Mouse (Mus musculus) retina, adult 2 months (tissue): ENCODE data around the gene 2010300C02Rik.
"Not testable (repeated sequence)": the region's sequence is repeated elsewhere in the genome, so short reads cannot be mapped to it uniquely, and the experiment has no call there.

ENCODE experiments used
- DNase-seq: peaks from one replicate; pipeline ENCODE4 v3.0.0-alpha.2; 2012; ENCODE audit warnings: low read depth, low spot score

2010300C02Rik gene

DNA sequence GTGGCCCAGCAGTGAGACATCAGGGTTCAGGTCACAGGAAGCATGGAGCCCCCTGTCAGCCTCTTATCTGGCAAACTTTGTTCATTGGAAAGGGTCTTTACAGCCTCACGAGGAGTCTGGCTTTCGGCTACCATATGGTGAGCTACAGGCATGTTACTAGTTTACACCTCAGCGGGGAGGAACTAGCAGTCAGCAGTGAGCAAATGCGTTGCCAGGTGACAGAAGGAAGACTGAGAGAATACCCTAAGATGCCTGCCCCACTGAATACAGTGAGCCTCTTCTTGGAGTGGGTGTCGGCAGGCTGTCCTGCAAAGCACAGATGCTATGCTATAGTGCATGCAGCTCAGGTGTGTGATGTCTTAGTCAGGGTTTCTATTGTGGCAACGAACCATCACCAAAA is 91.1 kb downstream of the 2010300C02Rik start:
- no peak for DNase-seq

DNA sequence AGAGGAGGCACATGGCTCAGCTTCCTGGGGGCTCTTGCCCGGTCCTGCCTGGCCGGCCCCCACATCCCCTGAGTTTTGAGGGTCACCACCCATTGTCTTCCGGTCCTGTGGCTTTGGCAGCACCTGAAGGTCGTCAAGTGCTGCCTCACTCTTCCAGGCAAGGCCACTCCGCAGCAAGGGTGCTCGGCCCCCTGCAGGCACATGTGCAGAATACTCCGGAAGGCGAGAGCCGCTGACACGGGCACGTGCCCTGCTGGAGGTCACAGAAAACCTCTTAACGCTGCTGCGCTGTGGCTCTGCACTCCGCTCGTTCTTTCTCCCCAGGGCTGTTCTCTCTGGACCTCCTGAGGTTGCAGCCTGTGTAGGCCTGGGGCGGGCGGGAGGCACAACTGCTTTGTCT is 95.7 kb downstream of the 2010300C02Rik start:
- no peak for DNase-seq

- DNase-seq: no peak
Measured at GRCm38 (mm10) chr1:37622049-37622448, 97.8 kb downstream of the 2010300C02Rik start.

GRCm38 (mm10) chr1:37619542-37619941 is 100.3 kb downstream of the 2010300C02Rik start:
- DNase-seq: no peak

GRCm38 (mm10) chr1:37617047-37617446 is 102.8 kb downstream of the 2010300C02Rik start:
- no peak for DNase-seq

GRCm38 (mm10) chr1:37616569-37616968 is 103.3 kb downstream of the 2010300C02Rik start:
- no peak for DNase-seq

- no peak for DNase-seq
Measured at GRCm38 (mm10) chr1:37615290-37616040, 104.4 kb downstream of the 2010300C02Rik start.

- DNase-seq: no peak
Measured at GRCm38 (mm10) chr1:37614836-37615235, 105.0 kb downstream of the 2010300C02Rik start.

GRCm38 (mm10) chr1:37614130-37614529 is 105.8 kb downstream of the 2010300C02Rik start:
- no peak for DNase-seq

- no peak for DNase-seq
Measured at GRCm38 (mm10) chr1:37611032-37611431, 108.9 kb downstream of the 2010300C02Rik start.

DNA sequence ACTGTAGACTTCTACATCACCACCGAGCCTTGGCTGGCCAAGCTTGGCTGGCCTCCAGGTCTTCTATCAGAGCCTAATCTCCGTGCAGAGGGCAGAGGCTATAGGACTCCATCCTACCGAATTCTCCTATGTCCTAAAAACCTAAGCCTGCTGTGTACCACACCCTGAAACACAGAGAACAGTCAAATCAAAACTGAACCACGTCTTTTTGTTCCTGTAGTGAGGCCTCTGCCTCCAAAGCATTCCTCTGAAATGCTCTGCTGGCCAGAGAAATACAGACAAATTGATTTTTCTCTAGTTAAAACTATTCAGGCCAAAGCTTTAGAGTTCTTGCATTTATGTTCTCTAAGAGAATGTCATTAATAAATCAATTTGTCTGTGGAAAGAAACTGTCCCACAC is 109.6 kb downstream of the 2010300C02Rik start:
- no peak for DNase-seq

DNA sequence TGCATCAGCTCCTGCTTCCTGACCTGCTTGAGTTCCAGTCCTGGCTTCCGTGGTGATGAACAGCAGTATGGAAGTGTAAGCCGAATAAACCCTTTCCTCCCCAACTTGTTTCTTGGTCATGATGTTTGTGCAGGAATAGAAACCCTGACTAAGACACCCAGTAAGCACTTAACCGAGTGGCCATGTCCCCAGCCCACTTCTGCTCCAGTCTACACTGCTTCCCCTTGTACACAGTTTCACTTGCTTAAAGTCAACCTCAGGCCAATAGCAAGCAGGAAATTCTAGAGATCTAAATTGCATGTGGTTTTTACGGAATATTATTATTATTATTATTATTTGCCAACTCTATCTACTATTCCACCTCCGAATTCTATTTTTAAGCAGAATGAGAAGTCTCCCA is 114.2 kb downstream of the 2010300C02Rik start:
- not testable (repeated sequence) for DNase-seq

DNA sequence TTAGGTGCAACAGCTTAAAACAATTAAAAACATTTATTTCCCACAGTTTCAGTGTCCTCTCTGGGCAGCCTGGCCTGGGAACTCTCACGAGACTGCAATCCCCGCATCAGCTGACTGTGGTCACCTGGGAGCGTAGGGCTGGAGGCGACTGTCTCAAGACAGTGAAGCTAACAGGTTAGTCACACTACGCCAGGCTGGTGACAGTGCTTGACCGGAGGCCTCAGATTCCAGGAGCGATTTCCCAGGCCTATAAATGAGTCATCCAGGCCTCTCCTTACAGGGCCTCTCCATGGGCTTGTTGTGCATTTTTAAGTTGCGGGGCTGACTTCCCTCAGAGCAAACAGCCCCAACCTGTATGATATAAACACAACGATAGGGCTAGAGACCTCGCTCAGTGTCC is 116.7 kb downstream of the 2010300C02Rik start:
- no peak for DNase-seq

- no peak for DNase-seq
Measured at GRCm38 (mm10) chr1:37602268-37602667, 117.6 kb downstream of the 2010300C02Rik start.

GRCm38 (mm10) chr1:37601461-37601860 is 118.4 kb downstream of the 2010300C02Rik start:
- DNase-seq: no peak

- DNase-seq: no peak
Measured at GRCm38 (mm10) chr1:37600640-37601175, 119.2 kb downstream of the 2010300C02Rik start.

- no peak for DNase-seq
Measured at GRCm38 (mm10) chr1:37598986-37599385, 120.9 kb downstream of the 2010300C02Rik start.

- DNase-seq: not testable (repeated sequence)
Measured at GRCm38 (mm10) chr1:37594812-37595211, 125.1 kb downstream of the 2010300C02Rik start.

- DNase-seq: no peak
Measured at GRCm38 (mm10) chr1:37585809-37586480, 133.9 kb downstream of the 2010300C02Rik start.

GRCm38 (mm10) chr1:37583795-37584464 is 136.0 kb downstream of the 2010300C02Rik start:
- DNase-seq: no peak

GRCm38 (mm10) chr1:37583167-37583566 is 136.7 kb downstream of the 2010300C02Rik start:
- no peak for DNase-seq

DNA sequence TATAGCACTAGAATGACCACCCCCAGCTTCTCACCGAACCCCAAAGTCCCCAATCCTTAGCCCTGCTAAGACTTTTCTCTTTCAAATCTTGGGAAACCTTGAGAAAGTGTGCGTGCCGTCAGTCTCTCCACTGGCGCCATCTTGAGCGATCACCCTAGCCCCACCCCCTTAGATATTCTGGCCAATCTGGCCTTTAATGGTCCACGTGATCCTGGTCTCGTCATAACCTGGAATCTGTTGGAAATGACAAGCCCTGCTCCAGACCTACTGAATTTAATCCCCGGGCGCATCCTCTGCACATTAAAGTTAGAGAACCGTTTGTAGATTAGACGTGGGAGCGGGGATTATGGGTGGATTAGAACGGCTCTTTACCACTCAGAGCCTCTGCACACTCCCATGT is 140.2 kb downstream of the 2010300C02Rik start:
- no peak for DNase-seq
